Mouse (Mus musculus): Measurements from ENCODE around the gene Tmc5. TPM values are rescaled to one million over a fixed set of nuclear protein-coding genes. Genes with fewer than 3 reads are reported as not detected.

Gene Tmc5
- total RNA-seq, 2 experiments from 2014 or later = not detected

- ATAC-seq (replicated peaks; ENCODE audit: low FRiP score, poor library complexity, severe bottlenecking) = no peak
Observed at GRCm38 (mm10) chr7:118604842-118605241, 7.7 kb downstream of the Tmc5 start.

GRCm38 (mm10) chr7:118609815-118610214 lies 12.7 kb downstream of the Tmc5 start:
- no peak for ATAC-seq (replicated peaks; ENCODE audit: low FRiP score, poor library complexity, severe bottlenecking)

- ATAC-seq (replicated peaks; ENCODE audit: low FRiP score, poor library complexity, severe bottlenecking) = no peak
Observed at GRCm38 (mm10) chr7:118610721-118611120, 13.6 kb downstream of the Tmc5 start.

- no peak for ATAC-seq (replicated peaks; ENCODE audit: low FRiP score, poor library complexity, severe bottlenecking)
Observed at GRCm38 (mm10) chr7:118611185-118611749, 14.2 kb downstream of the Tmc5 start.

GRCm38 (mm10) chr7:118611933-118612332 lies 14.8 kb downstream of the Tmc5 start:
- ATAC-seq (replicated peaks; ENCODE audit: low FRiP score, poor library complexity, severe bottlenecking) = no peak

- no peak for ATAC-seq (replicated peaks; ENCODE audit: low FRiP score, poor library complexity, severe bottlenecking)
Observed at GRCm38 (mm10) chr7:118614076-118614475, 17.0 kb downstream of the Tmc5 start.

- ATAC-seq (replicated peaks; ENCODE audit: low FRiP score, poor library complexity, severe bottlenecking) = no peak
Observed at GRCm38 (mm10) chr7:118618104-118618503, 21.0 kb downstream of the Tmc5 start.

- no peak for ATAC-seq (replicated peaks; ENCODE audit: low FRiP score, poor library complexity, severe bottlenecking)
Observed at GRCm38 (mm10) chr7:118620243-118620906, 23.3 kb downstream of the Tmc5 start.

- ATAC-seq (replicated peaks; ENCODE audit: low FRiP score, poor library complexity, severe bottlenecking) = no peak
Observed at GRCm38 (mm10) chr7:118621094-118621493, 24.0 kb downstream of the Tmc5 start.

- no peak for ATAC-seq (replicated peaks; ENCODE audit: low FRiP score, poor library complexity, severe bottlenecking)
Observed at GRCm38 (mm10) chr7:118627550-118628298, 30.6 kb downstream of the Tmc5 start.

- ATAC-seq (replicated peaks; ENCODE audit: low FRiP score, poor library complexity, severe bottlenecking) = no peak
Observed at GRCm38 (mm10) chr7:118633094-118633493, 36.0 kb downstream of the Tmc5 start.

GRCm38 (mm10) chr7:118633951-118634350 lies 36.9 kb downstream of the Tmc5 start:
- ATAC-seq (replicated peaks; ENCODE audit: low FRiP score, poor library complexity, severe bottlenecking) = no peak

GRCm38 (mm10) chr7:118637466-118637865 lies 40.4 kb downstream of the Tmc5 start:
- ATAC-seq (replicated peaks; ENCODE audit: low FRiP score, poor library complexity, severe bottlenecking) = no peak

- no peak for ATAC-seq (replicated peaks; ENCODE audit: low FRiP score, poor library complexity, severe bottlenecking)
Observed at GRCm38 (mm10) chr7:118646237-118646636, 49.1 kb downstream of the Tmc5 start.

GRCm38 (mm10) chr7:118649328-118649727 lies 52.2 kb downstream of the Tmc5 start:
- no peak for ATAC-seq (replicated peaks; ENCODE audit: low FRiP score, poor library complexity, severe bottlenecking)

- ATAC-seq (replicated peaks; ENCODE audit: low FRiP score, poor library complexity, severe bottlenecking) = no peak
Observed at GRCm38 (mm10) chr7:118650119-118650518, 53.0 kb downstream of the Tmc5 start.

- ATAC-seq (replicated peaks; ENCODE audit: low FRiP score, poor library complexity, severe bottlenecking) = no peak
Observed at GRCm38 (mm10) chr7:118650891-118651290, 53.8 kb downstream of the Tmc5 start.

GRCm38 (mm10) chr7:118652572-118653295 lies 55.6 kb downstream of the Tmc5 start:
- ATAC-seq (replicated peaks; ENCODE audit: low FRiP score, poor library complexity, severe bottlenecking) = no peak

GRCm38 (mm10) chr7:118656730-118657129 lies 59.6 kb downstream of the Tmc5 start:
- no peak for ATAC-seq (replicated peaks; ENCODE audit: low FRiP score, poor library complexity, severe bottlenecking)

- ATAC-seq (replicated peaks; ENCODE audit: low FRiP score, poor library complexity, severe bottlenecking) = no peak
Observed at GRCm38 (mm10) chr7:118667773-118668172, 70.7 kb downstream of the Tmc5 start.
